12 mouse cellular contexts compared by ENCODE assay signal in the genomic region with DNA sequence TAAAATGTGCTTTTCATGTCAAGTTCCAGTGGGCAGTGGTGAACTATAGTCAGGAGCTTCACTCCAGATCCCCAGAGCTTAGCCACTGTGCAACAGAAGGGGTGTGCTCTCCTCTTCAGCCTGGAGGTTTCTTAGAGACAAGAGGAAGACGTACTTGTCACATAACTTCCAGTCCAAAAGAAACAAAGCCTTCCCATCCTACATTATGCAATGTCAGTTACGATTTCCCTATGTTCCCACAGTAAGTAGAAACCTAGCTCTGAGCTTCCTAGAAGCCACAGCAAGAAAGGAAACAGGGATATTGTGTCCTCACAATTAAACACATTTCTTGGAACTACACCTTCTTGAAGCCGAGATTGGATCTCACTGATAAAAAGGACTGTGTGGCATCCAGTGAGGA.
"Had no signal": no experiment of that assay in that cellular context is flagged by ENCODE, and none has a peak within 500 bp of the region (broad histone marks: within the 10 kb centered on the region; RNA-seq: fewer than 3 reads in every experiment).

No protein-coding gene starts in this region.

- DNase-seq: lung, adult 18-20 months; lung, embryonic 14.5 days; lung, postnatal 10 days; midbrain, embryonic 14.5 days; retina, postnatal 1 day; right cerebral cortex, adult 18-20 months; right cerebral cortex, postnatal 25 days; right cerebral cortex, postnatal 4 days; spleen, adult 18-20 months; thymus, adult 18-20 months; thymus, postnatal 14 days; thymus, postnatal 36 days had no signal
